Mouse (Mus musculus) embryonic facial prominence, embryonic 11.5 days (tissue): ENCODE measurements around the gene Gm5868. TPM values are rescaled to one million over a fixed set of nuclear protein-coding genes. Genes with fewer than 3 reads are reported as not detected.
A peak's percentile ranks its signal among the peaks of the same experiment; 100 is the strongest.

ENCODE experiments used
- ATAC-seq: fragments of 200-750 bp; cut with Nextera tagmentation; replicated peaks from 2 replicates; pipeline ENCODE4 v1.8.0; 2017; ENCODE audit warnings: low read depth; ENCODE audit not compliant: insufficient number of reproducible peaks, low FRiP score, low TSS enrichment
- DNase-seq: peaks from one replicate; pipeline ENCODE4 v3.0.0-alpha.2; 2015; ENCODE audit warnings: low spot score
- H3K27ac ChIP-seq: fragments of 300-500 bp; sonication (generic); replicated peaks from 2 replicates; pipeline ENCODE4 v1.5.1; 2014; ENCODE audit warnings: mild to moderate bottlenecking, low read depth, low read length, control low read depth
- H3K27me3 ChIP-seq: fragments of 300-500 bp; sonication (generic); 2 replicates; pipeline ENCODE4 v1.6.1; 2014; ENCODE audit warnings: mild to moderate bottlenecking, low read length, moderate library complexity, mixed read lengths; ENCODE audit not compliant: control insufficient read depth, insufficient read depth
- H3K36me3 ChIP-seq: fragments of 300-500 bp; sonication (generic); replicated peaks from 2 replicates; pipeline ENCODE4 v1.6.1; 2014; ENCODE audit warnings: low read depth, mild to moderate bottlenecking, low read length, moderate library complexity, mixed read lengths; ENCODE audit not compliant: control insufficient read depth, insufficient read depth
- H3K4me1 ChIP-seq: fragments of 300-500 bp; sonication (generic); 2 replicates; pipeline ENCODE4 v1.6.1; 2014; ENCODE audit warnings: low read length, mixed read lengths; ENCODE audit not compliant: control insufficient read depth, insufficient read depth
- H3K4me2 ChIP-seq: fragments of 300-500 bp; sonication (generic); 2 replicates; pipeline ENCODE4 v1.6.1; 2014; ENCODE audit warnings: low read depth, mild to moderate bottlenecking, control low read depth, low read length, moderate library complexity
- H3K4me3 ChIP-seq: fragments of 300-500 bp; sonication (generic); 2 replicates; pipeline ENCODE4 v1.5.1; 2014; ENCODE audit warnings: low read depth, low read length, control low read depth
- H3K9ac ChIP-seq: fragments of 300-500 bp; sonication (generic); replicated peaks from 2 replicates; pipeline ENCODE4 v1.6.1; 2014; ENCODE audit warnings: mild to moderate bottlenecking, control low read depth, low read length
- H3K9me3 ChIP-seq: fragments of 300-500 bp; sonication (generic); replicated peaks from 2 replicates; pipeline ENCODE4 v1.6.1; 2016; ENCODE audit warnings: mild to moderate bottlenecking, low read length, inconsistent platforms, mixed read lengths; ENCODE audit not compliant: control insufficient read depth
- WGBS: fragments of 180-500 bp; shearing (Covaris S2); extraction: QIAGEN DNeasy Blood & Tissue Kit; methylation state at CpG from one replicate; pipeline ENCODE4 v1.1.7; 2014; 5-methylcytosine and 5-hydroxymethylcytosine counted together
- polyA plus RNA-seq: library from polyadenylated mRNA; unstranded; fragments of >200 nt; fragmentation: Nextera tagmentation; extraction: Ambion mirVana; gene quantifications from 2 replicates; pipeline ENCODE4 v1.2.1, GENCODE M21; 2014

Gene Gm5868
- polyA plus RNA-seq = 1.5 and 1.9 TPM in 2 replicates

GRCm38 (mm10) chr5:72587192-72587681 lies at the start of gene Gm5868:
Gene Gm5868, minus strand, starts transcription at chr5:72587551.
- Histone ChIP-seq H3K9me3 (no peaks in the 10 kb centered on the region), H3K27ac (no peak within 1 kb of the TSS), H3K4me3 (peak within 1 kb of the TSS; percentile 30), H3K27me3 (peaks cover 4% of the 10 kb centered on the region; the same call in 1 of the 2 replicates), H3K36me3 (no peaks in the 10 kb centered on the region), H3K4me2 (peak within 1 kb of the TSS; percentile 53), H3K9ac (peak within 1 kb of the TSS; percentile 30), H3K4me1 (no peaks in the 10 kb centered on the region)
- DNase-seq = peak; percentile 19
- peak; percentile 83 for ATAC-seq
- 3% methylated on average over 36 of the region's 38 CpGs for WGBS

DNA sequence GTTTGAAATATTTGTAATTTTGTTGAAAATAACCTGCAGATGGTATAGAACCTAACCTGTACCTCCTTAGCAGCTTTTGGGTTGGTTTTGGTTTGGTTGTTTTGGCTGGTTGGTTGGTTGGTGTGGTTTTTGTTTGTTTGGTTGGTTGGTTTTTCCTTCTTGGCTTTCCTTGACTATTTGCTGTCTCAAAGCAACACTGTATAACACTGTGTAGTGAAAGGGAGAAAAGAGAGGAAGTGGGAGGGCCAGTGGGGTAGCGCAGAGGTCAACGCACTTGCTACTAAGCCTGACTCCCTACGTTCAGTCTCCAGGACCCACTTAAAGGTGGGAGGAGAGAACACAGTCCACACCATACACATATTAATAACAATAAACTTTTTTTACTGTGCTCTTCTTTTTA lies 49.2 kb upstream of the Gm5868 start:
- H3K9me3 ChIP-seq = no peaks in the 10 kb centered on the region
- ATAC-seq (no peak), DNase-seq (no peak)
- H3K4me1 ChIP-seq = no peaks in the 10 kb centered on the region
- H3K4me3 ChIP-seq = no peak overlapping the region
- H3K36me3 ChIP-seq = no peaks in the 10 kb centered on the region
- H3K4me2 ChIP-seq = no peak overlapping the region
- no peak overlapping the region for H3K27ac ChIP-seq
- H3K9ac ChIP-seq = no peak overlapping the region
- 73% methylated on average over 3 of the region's 3 CpGs for WGBS
- no peaks in the 10 kb centered on the region for H3K27me3 ChIP-seq

DNA sequence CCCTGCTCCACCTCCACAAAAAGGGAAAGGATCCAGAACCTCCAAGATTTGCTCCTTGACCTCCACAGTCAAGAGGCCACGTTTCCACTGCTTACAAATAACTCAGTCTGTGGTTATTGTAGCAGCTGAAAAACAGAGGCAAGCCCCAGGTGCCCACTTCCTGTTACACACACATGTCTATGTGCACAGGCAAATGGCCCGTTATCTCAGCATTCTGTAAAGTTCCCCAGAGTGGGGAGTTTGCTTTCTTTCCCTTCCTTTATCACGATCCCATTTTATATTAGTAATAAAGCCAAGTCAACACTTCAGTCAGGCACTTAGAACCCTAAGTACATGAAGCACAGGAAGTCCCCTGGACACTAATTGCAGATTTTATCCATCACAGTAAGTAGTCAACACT lies 48.8 kb upstream of the Gm5868 start:
- no peak overlapping the region for H3K4me2 ChIP-seq

DNA sequence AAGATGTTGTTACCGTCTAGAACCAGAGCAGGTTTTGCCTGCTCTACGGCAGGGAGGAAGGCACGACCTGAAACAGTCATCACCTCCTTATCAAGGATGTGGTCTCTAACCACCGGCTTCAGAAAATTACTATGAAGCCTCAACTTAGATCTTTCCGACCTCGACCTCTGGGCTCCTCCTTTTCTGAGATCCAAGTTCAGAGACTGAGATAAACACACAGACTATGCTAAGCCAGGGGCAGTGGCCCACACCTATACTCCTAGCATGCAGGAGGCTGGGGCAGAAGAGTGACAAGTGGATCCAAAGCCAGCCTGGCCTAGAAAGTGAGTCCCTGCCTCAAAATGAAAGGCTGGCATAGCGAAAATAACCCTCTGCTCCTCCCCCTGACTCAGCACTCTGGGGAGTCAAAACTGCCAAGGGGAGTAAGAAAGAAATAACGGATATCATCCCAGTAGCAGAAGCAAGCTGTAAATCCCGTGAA lies 47.5 kb upstream of the Gm5868 start:
- Histone ChIP-seq H3K27ac (no peak overlapping the region), H3K4me3 (no peak overlapping the region), H3K4me1 (no peaks in the 10 kb centered on the region), H3K9ac (no peak overlapping the region), H3K36me3 (no peaks in the 10 kb centered on the region), H3K27me3 (no peaks in the 10 kb centered on the region), H3K4me2 (no peak overlapping the region), H3K9me3 (no peaks in the 10 kb centered on the region)
- WGBS = 82% methylated on average over 9 of the region's 9 CpGs
- no peak for DNase-seq
- no peak for ATAC-seq

More for the DNA sequence above, 48.8 kb upstream of the Gm5868 start:
- Histone ChIP-seq H3K9ac (no peak overlapping the region), H3K27me3 (no peaks in the 10 kb centered on the region), H3K36me3 (no peaks in the 10 kb centered on the region), H3K9me3 (no peaks in the 10 kb centered on the region), H3K4me3 (no peak overlapping the region), H3K27ac (no peak overlapping the region), H3K4me1 (no peaks in the 10 kb centered on the region)
- no peak for DNase-seq
- WGBS = 67% methylated on average over 3 of the region's 3 CpGs
- ATAC-seq = no peak

DNA sequence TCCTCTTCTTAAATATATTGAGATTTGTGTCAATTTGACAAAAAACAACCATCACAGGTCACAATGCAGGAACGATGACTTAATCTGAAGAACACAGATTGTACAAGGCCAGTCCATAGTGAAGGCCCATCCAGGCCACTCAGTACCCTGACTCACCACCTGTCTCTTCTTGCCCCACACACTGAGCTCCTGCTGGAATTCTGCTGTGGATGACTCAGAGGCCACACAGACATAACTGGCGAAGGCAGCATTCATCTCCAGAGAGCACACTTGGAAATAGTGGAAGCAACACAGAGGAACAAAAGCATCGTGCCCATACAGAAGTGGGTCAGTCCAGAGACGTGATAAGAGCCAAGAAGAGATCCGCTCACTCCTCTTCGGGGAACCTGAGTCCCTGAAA lies 42.7 kb upstream of the Gm5868 start:
- Histone ChIP-seq H3K9ac (no peak overlapping the region), H3K27ac (no peak overlapping the region), H3K9me3 (no peaks in the 10 kb centered on the region), H3K27me3 (no peaks in the 10 kb centered on the region), H3K4me1 (no peaks in the 10 kb centered on the region), H3K4me2 (no peak overlapping the region), H3K36me3 (no peaks in the 10 kb centered on the region), H3K4me3 (no peak overlapping the region)
- whole genome bisulfite sequencing = 90% methylated on average over 6 of the region's 6 CpGs
- DNase-seq = no peak
- no peak for ATAC-seq

DNA sequence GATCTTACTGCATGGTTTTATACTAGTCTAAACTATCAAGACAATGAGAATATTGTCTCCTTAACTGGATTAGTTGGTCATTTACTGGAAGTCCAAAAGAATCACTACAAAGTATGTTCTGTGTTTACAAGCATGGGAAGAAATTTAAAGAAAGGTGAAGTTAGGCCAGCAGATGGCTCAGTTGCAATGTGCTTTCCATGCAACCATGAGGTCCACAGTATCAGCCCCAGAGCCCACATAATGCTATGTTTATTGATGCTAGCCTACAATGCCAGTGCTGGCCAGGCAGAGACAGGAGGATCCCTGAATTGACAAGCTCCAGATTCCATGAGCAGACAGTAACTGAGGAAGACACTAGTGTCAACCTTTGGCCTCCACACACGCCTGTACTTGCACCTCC lies 33.7 kb upstream of the Gm5868 start:
- H3K36me3 ChIP-seq = no peaks in the 10 kb centered on the region
- DNase-seq = no peak
- no peaks in the 10 kb centered on the region for H3K27me3 ChIP-seq
- no peak overlapping the region for H3K9ac ChIP-seq
- no peak overlapping the region for H3K27ac ChIP-seq
- H3K4me1 ChIP-seq = no peaks in the 10 kb centered on the region
- no peak overlapping the region for H3K4me2 ChIP-seq
- H3K9me3 ChIP-seq = no peaks in the 10 kb centered on the region
- ATAC-seq = no peak
- WGBS = 79% methylated on average over 1 of the region's 1 CpGs
- H3K4me3 ChIP-seq = no peak overlapping the region

DNA sequence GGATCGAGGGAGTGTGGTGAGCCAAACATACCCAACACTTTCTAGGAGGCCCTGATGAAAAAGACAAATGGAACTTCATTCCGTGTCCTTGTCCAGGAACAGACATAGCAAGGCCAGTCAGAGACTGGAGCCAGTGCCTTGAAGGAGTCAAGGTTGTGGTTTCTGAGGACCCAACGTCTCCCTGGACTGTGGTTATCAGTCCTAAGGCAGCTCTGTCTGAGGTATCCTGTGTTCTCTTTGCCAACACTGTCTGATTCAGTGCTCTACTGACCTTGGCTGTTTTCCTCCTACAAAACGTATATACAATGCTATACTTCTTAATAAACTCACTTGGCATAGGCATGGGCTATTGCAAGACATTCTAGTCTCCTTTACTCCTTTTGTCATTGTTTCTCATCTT lies 30.1 kb upstream of the Gm5868 start:
- no peaks in the 10 kb centered on the region for H3K4me1 ChIP-seq
- no peaks in the 10 kb centered on the region for H3K36me3 ChIP-seq
- no peak overlapping the region for H3K4me2 ChIP-seq
- no peak overlapping the region for H3K4me3 ChIP-seq
- no peak overlapping the region for H3K9ac ChIP-seq
- no peak for DNase-seq
- no peaks in the 10 kb centered on the region for H3K27me3 ChIP-seq
- no peak for ATAC-seq
- no peaks in the 10 kb centered on the region for H3K9me3 ChIP-seq
- WGBS = 77% methylated on average over 4 of the region's 4 CpGs
- H3K27ac ChIP-seq = no peak overlapping the region

DNA sequence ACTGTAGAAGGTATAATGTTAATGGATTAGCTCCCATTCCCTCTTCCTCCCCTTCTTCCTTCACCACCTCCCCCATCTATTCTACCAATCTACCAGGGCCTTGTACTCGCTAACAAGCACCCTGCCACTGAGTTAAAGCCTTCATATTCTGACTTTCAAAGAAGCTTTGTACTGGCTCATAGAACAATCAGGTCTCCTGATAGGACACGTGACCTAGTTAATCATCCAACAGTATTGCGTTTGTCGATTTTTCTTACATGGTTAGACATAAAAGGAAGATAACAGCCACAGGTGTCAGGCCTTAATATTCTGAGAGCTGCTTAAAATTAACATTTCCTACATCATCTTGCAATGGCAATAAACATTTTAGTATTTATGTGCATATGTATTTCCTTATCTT lies 15.8 kb upstream of the Gm5868 start:
- Histone ChIP-seq H3K27me3 (no peaks in the 10 kb centered on the region), H3K9me3 (no peaks in the 10 kb centered on the region), H3K4me3 (no peak overlapping the region), H3K9ac (no peak overlapping the region), H3K4me2 (no peak overlapping the region), H3K27ac (no peak overlapping the region), H3K36me3 (no peaks in the 10 kb centered on the region), H3K4me1 (no peaks in the 10 kb centered on the region)
- 93% methylated on average over 4 of the region's 4 CpGs for WGBS
- ATAC-seq (no peak), DNase-seq (no peak)
